Mouse (Mus musculus) liver, embryonic 14.5 days (tissue): ENCODE data around the gene Ugt1a8.

Source experiments
- CTCF ChIP-seq: IDR thresholded peaks from 2 replicates; pipeline ENCODE4 v1.5.1; 2016; ENCODE audit warnings: antibody characterized with exemption, low read depth, control low read depth
- EP300 ChIP-seq: IDR thresholded peaks from 2 replicates; pipeline ENCODE4 v1.6.1; 2016; ENCODE audit warnings: antibody characterized with exemption, low read depth

- TF ChIP-seq CTCF (no peak), EP300 (no peak)
Observed at GRCm38 (mm10) chr1:88086125-88086524, 1.5 kb upstream of the Ugt1a8 start.
